Mouse (Mus musculus) embryonic facial prominence, embryonic 14.5 days (tissue): ENCODE measurements around the gene Foxp1. TPM values are rescaled to one million over a fixed set of nuclear protein-coding genes. Genes with fewer than 3 reads are reported as not detected.

Experiments
- ATAC-seq: fragments of 200-750 bp; cut with Nextera tagmentation; 2 replicates; pipeline ENCODE4 v1.8.0; 2017; ENCODE audit warnings: low read depth, moderate number of reproducible peaks, moderate TSS enrichment
- DNase-seq: peaks from one replicate; pipeline ENCODE4 v3.0.0-alpha.2; 2015; ENCODE audit warnings: low spot score
- H3K27ac ChIP-seq: fragments of 300-500 bp; sonication (generic); replicated peaks from 2 replicates; pipeline ENCODE4 v1.5.1; 2014; ENCODE audit warnings: low read depth, mild to moderate bottlenecking, low read length, moderate library complexity
- H3K27me3 ChIP-seq: fragments of 300-500 bp; sonication (generic); replicated peaks from 2 replicates; pipeline ENCODE4 v1.6.1; 2014; ENCODE audit warnings: low read length; ENCODE audit not compliant: control insufficient read depth, insufficient read depth
- H3K36me3 ChIP-seq: fragments of 300-500 bp; sonication (generic); 2 replicates; pipeline ENCODE4 v1.6.1; 2014; ENCODE audit warnings: low read length, mixed read lengths; ENCODE audit not compliant: control insufficient read depth, insufficient read depth
- H3K4me1 ChIP-seq: fragments of 300-500 bp; sonication (generic); 2 replicates; pipeline ENCODE4 v1.6.1; 2014; ENCODE audit warnings: antibody characterized with exemption, low read length; ENCODE audit not compliant: control insufficient read depth, insufficient read depth
- H3K4me2 ChIP-seq: fragments of 300-500 bp; sonication (generic); 2 replicates; pipeline ENCODE4 v1.6.1; 2014; ENCODE audit warnings: low read depth, mild to moderate bottlenecking, low read length, moderate library complexity, mixed read lengths
- H3K4me3 ChIP-seq: fragments of 300-500 bp; sonication (generic); 2 replicates; pipeline ENCODE4 v1.5.1; 2014; ENCODE audit warnings: low read depth, mild to moderate bottlenecking, low read length
- H3K9ac ChIP-seq: fragments of 300-500 bp; sonication (generic); 2 replicates; pipeline ENCODE4 v1.6.1; 2014; ENCODE audit warnings: low read depth, mild to moderate bottlenecking, low read length, moderate library complexity, mixed read lengths
- H3K9me3 ChIP-seq: fragments of 300-500 bp; sonication (generic); 2 replicates; pipeline ENCODE4 v1.6.1; 2016; ENCODE audit warnings: low read length; ENCODE audit not compliant: control insufficient read depth
- WGBS: fragments of 180-500 bp; shearing (Covaris S2); extraction: QIAGEN DNeasy Blood & Tissue Kit; methylation state at CpG from one replicate; pipeline ENCODE4 v1.1.7; 2014; 5-methylcytosine and 5-hydroxymethylcytosine counted together
- polyA plus RNA-seq: library from polyadenylated mRNA; unstranded; fragments of >200 nt; fragmentation: Nextera tagmentation; extraction: Ambion mirVana; gene quantifications from 2 replicates; pipeline ENCODE4 v1.2.1, GENCODE M21; 2014

The Foxp1 gene
- polyA plus RNA-seq, 1 experiment from 2014 or later = 80.1 TPM

DNA sequence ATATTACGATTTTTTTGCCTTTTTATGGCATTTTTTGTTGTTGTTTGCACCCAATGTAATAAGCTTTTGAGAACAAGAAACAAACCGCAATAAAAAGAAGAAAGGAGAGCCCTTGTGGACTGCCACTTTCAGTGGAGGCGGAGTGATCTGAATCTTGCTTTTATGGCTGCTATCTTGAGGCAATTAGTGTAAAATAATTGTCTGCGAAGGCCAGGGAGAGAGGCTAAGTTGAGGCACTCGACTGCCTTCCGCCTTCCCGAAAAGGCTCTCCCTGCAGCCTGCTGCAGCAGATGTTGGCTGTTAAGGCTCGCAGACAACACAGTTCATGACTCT lies 37.7 kb downstream of the Foxp1 start:
- H3K27ac ChIP-seq = peak overlapping the region; percentile 86
- peak overlapping the region; percentile 17 for H3K4me3 ChIP-seq
- WGBS = 18% methylated on average over 8 of the region's 8 CpGs
- no peaks in the 10 kb centered on the region for H3K36me3 ChIP-seq
- H3K9me3 ChIP-seq = 0 out of 2 replicates have a peak, but pooled peaks cover 3% of the 10 kb centered on the region
- H3K4me1 ChIP-seq = peaks cover 38% of the 10 kb centered on the region
- H3K9ac ChIP-seq = peak overlapping the region; percentile 26; the same call in 1 of the 2 replicates
- ATAC-seq (no peak), DNase-seq (no peak)
- no peaks in the 10 kb centered on the region for H3K27me3 ChIP-seq
- peak overlapping the region; percentile 52 for H3K4me2 ChIP-seq

DNA sequence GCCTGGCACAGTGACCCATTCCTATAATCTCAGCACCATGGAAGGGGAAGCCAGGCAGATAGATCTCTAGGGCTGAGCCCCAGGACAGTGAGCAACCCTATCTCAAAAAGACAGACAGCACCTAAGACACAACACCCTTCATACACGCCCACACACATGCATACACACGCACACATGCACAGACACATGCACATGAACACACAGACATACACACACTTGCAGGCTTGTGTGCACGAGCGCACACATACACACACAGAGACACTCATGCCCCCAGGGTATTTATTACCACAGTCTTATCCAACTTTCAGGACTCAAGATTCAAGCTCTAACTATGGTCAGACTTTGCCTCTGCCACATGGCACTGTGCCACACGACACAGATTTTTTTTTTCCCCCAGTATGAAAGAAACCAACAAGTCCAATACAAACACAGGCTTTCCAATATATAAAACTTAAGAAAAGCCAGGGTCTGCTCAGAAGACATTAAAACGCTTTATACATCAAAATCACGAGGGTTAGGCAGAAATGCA lies 38.3 kb downstream of the Foxp1 start:
- DNase-seq (no peak), ATAC-seq (no peak)
- Histone ChIP-seq H3K9ac (no peak overlapping the region), H3K4me1 (peaks cover 38% of the 10 kb centered on the region), H3K4me2 (0 out of 2 replicates have a peak overlapping the region, but pooled peaks have one; percentile 52), H3K27me3 (no peaks in the 10 kb centered on the region), H3K4me3 (no peak overlapping the region), H3K27ac (peak overlapping the region; percentile 86; the same call in 1 of the 2 replicates), H3K9me3 (0 out of 2 replicates have a peak, but pooled peaks cover 3% of the 10 kb centered on the region), H3K36me3 (no peaks in the 10 kb centered on the region)
- 64% methylated on average over 7 of the region's 7 CpGs for WGBS

DNA sequence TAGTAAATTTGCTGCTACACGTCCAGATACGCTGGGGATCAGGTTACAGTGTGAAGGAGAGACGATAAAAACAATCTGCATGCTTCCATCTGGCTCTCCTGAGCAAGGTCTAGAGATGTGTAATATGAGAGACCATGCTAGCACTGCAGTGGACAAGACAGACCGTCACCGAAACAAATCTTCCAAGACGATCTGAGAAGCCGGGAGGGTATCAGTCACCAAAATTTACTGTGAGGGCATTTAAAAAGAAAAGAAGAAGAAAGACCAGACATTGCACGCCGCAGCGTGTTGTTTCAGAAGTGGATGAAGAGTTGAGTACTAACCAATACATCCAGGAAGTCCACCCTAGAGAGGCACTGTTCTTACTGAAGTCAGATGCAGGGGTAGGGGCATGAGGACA lies 39.0 kb downstream of the Foxp1 start:
- Histone ChIP-seq H3K27ac (no peak overlapping the region; the same call in 1 of the 2 replicates), H3K36me3 (no peaks in the 10 kb centered on the region), H3K4me2 (0 out of 2 replicates have a peak overlapping the region, but pooled peaks have one; percentile 4), H3K9me3 (0 out of 2 replicates have a peak, but pooled peaks cover 3% of the 10 kb centered on the region), H3K4me3 (no peak overlapping the region), H3K27me3 (no peaks in the 10 kb centered on the region), H3K9ac (no peak overlapping the region), H3K4me1 (peaks cover 38% of the 10 kb centered on the region)
- WGBS = 25% methylated on average over 10 of the region's 10 CpGs
- ATAC-seq (no peak), DNase-seq (no peak)

DNA sequence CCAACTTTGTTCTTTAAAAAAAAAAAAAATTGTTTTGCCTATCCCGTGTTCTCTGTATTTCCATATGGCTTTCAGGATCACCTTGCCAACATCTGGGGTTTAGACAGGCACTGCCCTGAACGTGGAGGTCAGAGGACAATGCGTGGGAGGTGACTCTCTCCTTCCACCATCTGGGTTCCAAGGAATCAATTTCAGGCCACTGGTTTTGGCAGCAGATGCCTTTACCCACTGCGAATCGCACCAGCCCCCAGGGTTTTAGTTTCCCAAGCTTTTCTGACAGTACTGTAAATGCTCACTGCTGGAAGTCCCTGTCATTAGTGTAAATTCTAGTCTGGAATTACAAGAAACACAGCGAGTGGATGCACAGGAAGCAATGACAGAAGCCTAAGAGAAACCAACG lies 41.0 kb downstream of the Foxp1 start:
- 28% methylated on average over 7 of the region's 7 CpGs for WGBS
- Histone ChIP-seq H3K4me1 (peaks cover 38% of the 10 kb centered on the region), H3K9ac (no peak overlapping the region), H3K9me3 (0 out of 2 replicates have a peak, but pooled peaks cover 3% of the 10 kb centered on the region), H3K27me3 (no peaks in the 10 kb centered on the region), H3K4me2 (no peak overlapping the region), H3K27ac (no peak overlapping the region), H3K36me3 (no peaks in the 10 kb centered on the region), H3K4me3 (no peak overlapping the region)
- no peak for ATAC-seq
- peak; percentile 36 for DNase-seq

DNA sequence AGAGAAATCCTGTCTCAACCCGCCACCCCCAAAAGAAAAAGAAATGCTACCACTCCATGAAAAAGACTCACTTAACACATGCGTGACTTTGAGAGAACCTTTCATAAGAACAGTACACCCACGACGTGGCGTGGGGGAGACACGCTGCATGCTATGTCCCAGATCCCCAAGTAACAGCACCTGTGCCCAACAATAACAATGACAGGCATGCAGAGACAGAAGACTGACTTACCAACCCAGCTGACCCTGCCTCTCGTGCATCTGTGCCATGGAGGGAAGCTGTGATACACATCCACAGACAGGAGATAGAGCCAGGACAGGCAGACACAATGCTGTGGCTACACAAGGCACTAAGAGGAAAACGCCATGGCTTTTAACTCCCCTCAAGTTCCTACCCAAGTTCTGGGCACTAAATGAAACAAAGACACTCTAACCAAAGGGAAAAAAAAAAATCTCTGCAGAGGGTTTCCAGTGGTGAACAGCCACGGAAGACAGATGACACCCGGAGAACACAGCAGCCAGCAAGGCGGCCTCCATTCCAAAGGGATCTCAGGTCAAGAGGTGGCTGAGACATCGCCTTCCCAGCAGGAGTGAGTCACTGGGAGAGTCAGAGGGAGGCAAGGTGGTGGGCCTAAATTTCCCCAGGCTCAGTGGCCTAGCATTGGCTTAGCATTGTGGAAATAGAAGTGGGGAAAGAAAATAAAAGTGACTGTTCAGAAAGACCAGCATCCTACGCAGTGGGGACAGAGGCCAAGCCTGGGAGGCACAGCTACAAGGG lies 43.5 kb downstream of the Foxp1 start:
- DNase-seq = no peak
- no peak overlapping the region for H3K9ac ChIP-seq
- no peaks in the 10 kb centered on the region for H3K27me3 ChIP-seq
- H3K4me1 ChIP-seq = peaks cover 20% of the 10 kb centered on the region
- 0 out of 2 replicates have a peak, but pooled peaks cover 3% of the 10 kb centered on the region for H3K9me3 ChIP-seq
- no peak for ATAC-seq
- H3K27ac ChIP-seq = no peak overlapping the region
- WGBS = 82% methylated on average over 13 of the region's 13 CpGs
- no peaks in the 10 kb centered on the region for H3K36me3 ChIP-seq
- H3K4me3 ChIP-seq = no peak overlapping the region
- H3K4me2 ChIP-seq = no peak overlapping the region

DNA sequence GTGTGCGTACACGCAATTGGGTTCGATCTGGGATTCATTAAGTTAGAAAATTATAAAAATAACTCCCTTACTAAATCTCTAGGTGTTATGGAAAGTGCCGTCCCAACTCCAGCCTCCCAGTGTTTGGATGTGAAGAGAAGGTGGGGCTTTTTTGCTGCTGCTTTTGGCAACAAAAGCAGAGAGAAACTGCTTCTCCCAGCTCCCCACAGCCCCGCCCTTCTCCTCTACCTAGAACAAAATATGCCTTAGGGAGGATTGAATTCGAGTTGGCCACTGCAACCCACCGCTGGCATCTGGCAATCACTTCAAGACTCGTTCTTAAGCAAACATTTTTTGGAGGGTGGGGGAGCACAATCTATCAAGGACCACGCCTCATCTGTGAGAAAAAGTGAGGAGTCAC lies 47.5 kb downstream of the Foxp1 start:
- Histone ChIP-seq H3K4me1 (peaks cover 8% of the 10 kb centered on the region; the same call in 1 of the 2 replicates), H3K36me3 (no peaks in the 10 kb centered on the region), H3K9me3 (no peaks in the 10 kb centered on the region), H3K9ac (no peak overlapping the region), H3K27ac (0 out of 2 replicates have a peak overlapping the region, but pooled peaks have one; percentile 24), H3K4me3 (no peak overlapping the region), H3K27me3 (no peaks in the 10 kb centered on the region), H3K4me2 (no peak overlapping the region)
- ATAC-seq (no peak), DNase-seq (peak; percentile 71)
- 49% methylated on average over 9 of the region's 9 CpGs for WGBS

DNA sequence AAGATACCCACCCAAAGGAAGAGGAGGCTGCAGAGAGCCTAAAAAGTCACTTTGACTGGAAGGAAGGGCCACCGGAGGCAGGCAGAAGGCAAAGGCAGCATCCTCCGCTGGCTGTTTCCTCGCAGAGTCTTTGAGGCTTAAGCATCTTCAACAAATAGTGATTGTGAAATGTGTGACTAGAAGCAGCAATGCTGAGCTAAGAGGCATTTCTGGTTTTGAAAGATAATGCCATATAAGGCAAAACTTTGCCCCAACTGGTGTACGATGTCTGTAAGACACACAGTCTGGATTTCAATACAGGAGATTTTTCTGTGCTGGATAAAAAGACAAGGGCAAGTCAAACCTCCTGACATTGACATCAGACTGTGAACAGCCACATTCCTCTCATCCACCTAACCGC lies 51.6 kb downstream of the Foxp1 start:
- no peak for ATAC-seq
- Histone ChIP-seq H3K27me3 (no peaks in the 10 kb centered on the region), H3K4me3 (no peak overlapping the region), H3K27ac (no peak overlapping the region), H3K9me3 (no peaks in the 10 kb centered on the region), H3K9ac (no peak overlapping the region), H3K36me3 (no peaks in the 10 kb centered on the region), H3K4me2 (no peak overlapping the region), H3K4me1 (peaks cover 8% of the 10 kb centered on the region; the same call in 1 of the 2 replicates)
- WGBS = 56% methylated on average over 5 of the region's 5 CpGs
- DNase-seq = peak; percentile 50

DNA sequence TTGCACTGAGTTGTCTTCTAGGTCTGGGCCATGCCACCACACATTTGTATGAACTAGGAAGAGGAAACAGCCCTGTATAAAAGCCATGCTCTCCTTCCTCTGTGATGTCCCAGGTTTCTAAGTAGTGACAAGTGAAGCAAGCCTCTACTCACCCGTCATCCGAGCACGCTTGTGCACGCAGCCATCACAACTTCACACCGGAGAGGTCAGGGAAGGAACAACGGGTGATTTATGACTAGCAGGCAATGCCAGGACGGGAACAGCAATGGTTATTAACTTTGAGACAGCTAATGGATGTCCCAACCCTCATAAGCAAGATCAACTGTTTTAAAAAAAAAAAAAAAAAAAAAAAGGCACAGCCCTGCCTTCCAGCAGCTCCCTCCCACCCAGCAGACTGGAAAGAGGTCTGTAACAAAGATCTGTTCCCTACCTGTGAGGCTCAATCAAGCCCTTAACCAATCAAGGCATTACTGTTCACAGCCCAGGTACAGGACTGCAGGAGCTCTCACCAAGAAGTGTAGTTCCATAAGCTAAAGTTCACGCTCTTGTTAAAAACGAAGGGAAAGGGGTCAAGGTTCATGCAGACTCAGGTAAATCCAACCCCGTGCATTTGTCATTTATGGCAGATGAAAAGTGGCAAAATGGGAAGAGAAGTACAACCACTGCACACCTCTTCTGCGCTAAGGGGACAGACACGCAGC lies 53.2 kb downstream of the Foxp1 start:
- no peaks in the 10 kb centered on the region for H3K9me3 ChIP-seq
- H3K9ac ChIP-seq = no peak overlapping the region
- peaks cover 5% of the 10 kb centered on the region; the same call in 1 of the 2 replicates for H3K4me1 ChIP-seq
- H3K4me3 ChIP-seq = no peak overlapping the region
- H3K36me3 ChIP-seq = no peaks in the 10 kb centered on the region
- no peak overlapping the region for H3K4me2 ChIP-seq
- no peaks in the 10 kb centered on the region for H3K27me3 ChIP-seq
- ATAC-seq = no peak
- no peak overlapping the region for H3K27ac ChIP-seq
- no peak for DNase-seq
- 74% methylated on average over 12 of the region's 12 CpGs for WGBS
